Mouse (Mus musculus): Measurements from ENCODE around the gene Vars.

DNA sequence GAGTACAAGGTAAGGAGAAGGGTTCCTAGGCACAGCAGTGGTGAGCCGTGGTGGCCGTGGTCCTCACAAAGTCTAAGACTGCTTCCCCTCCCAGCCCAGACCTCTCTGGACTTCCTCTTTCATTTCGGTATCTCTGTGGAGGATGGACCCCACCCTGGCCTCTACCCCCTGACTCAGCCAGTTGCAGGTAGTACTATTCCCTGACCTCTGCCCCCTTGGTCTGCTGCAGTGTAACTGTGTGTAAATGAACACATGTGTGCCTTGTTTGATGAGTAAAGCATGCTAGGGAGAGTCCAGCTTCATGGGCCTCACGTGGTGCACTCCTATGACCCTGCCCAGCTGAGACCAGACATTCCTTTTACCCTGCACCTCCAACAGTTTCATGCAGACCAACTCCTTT, 23.0 kb downstream of the Vars start:
- TF ChIP-seq CTCF (IDR thresholded peaks at IDR 0.05; ENCODE audit: low read depth, low read length) (no peak), GATA1 (IDR thresholded peaks at IDR 0.05; ENCODE audit: borderline replicate concordance, low read length) (no peak), POLR2AphosphoS5 (IDR thresholded peaks at IDR 0.05; ENCODE audit: insufficient replicate concordance, low read depth, low read length) (no peak), TAL1 (conservative IDR thresholded peaks at IDR 0.05; ENCODE audit: low read depth, low read length) (no peak), GATA2 (IDR thresholded peaks at IDR 0.05; ENCODE audit: borderline replicate concordance, low read depth, low read length) (no peak)
